7 mouse cellular contexts compared by ENCODE assay signal in the genomic region with DNA sequence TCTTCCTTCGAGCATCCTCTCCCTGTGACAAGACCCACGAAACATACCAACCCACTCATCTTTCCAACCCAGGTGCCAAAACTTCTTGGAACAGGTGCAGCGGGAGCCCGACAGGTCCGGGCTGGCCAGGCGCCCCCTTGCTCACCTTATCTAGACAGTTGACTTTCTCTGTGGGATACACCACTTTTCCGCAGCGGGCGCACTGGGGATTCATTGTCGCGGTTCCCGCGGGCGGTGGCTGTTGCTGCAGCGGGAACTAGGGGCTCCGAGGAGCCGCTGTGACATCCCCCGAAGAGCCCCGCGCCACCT. TPM values are rescaled to one million over a fixed set of nuclear protein-coding genes. Genes with fewer than 3 reads are reported as not detected.
DNase-seq lines count a peak whose midpoint lies in the region; ATAC-seq and TF ChIP-seq lines count a peak whose summit lies in the region.

No protein-coding gene starts in this region.

- no peaks in the 10 kb centered on the region for H3K4me1 ChIP-seq in liver, adult 2 months (ENCODE audit: control insufficient read depth, insufficient read depth, low read length)
- H3K4me1 ChIP-seq in embryonic facial prominence, embryonic 14.5 days (ENCODE audit: control insufficient read depth, insufficient read depth, low read length), result 0 out of 2 replicates have a peak, but pooled peaks cover 8% of the 10 kb centered on the region
- peaks cover 24% of the 10 kb centered on the region for H3K4me1 ChIP-seq in hindbrain, embryonic 13.5 days (replicated peaks)
- peaks cover 22% of the 10 kb centered on the region for H3K4me1 ChIP-seq in midbrain, embryonic 15.5 days

- no peak for DNase-seq in liver, adult 2 months (ENCODE audit: extremely low read depth, low read depth, low spot score)
- DNase-seq in liver, result no peak
- no peak for DNase-seq in embryonic facial prominence, embryonic 14.5 days (ENCODE audit: low spot score)
- no peak for DNase-seq in yolk sac, embryonic 10.5 days (ENCODE audit: low spot score)
- DNase-seq in T-cell, adult 2 months (ENCODE audit: low spot score), result no peak

- no peaks in the 10 kb centered on the region for H3K9me3 ChIP-seq in embryonic facial prominence, embryonic 14.5 days (ENCODE audit: control insufficient read depth, low read length)
- no peaks in the 10 kb centered on the region for H3K9me3 ChIP-seq in hindbrain, embryonic 13.5 days
- H3K9me3 ChIP-seq in midbrain, embryonic 15.5 days, result no peaks in the 10 kb centered on the region

- no peak for TF ChIP-seq POLR2A in liver, adult 2 months (IDR thresholded peaks at IDR 0.05; ENCODE audit: extremely low read depth, insufficient read depth, low read length)

- 2% methylated on average over 20 of the region's 20 CpGs for WGBS in liver, adult 2 months
- 1% methylated on average over 18 of the region's 20 CpGs for WGBS in embryonic facial prominence, embryonic 14.5 days
- WGBS in hindbrain, embryonic 13.5 days, result under 1% methylated on average over 20 of the region's 20 CpGs
- WGBS in midbrain, embryonic 15.5 days, result under 1% methylated on average over 20 of the region's 20 CpGs

- no peak for TF ChIP-seq CTCF in liver, adult 2 months (IDR thresholded peaks at IDR 0.05; ENCODE audit: low read depth, low read length)

- peak overlapping the region; percentile 96 for H3K4me2 ChIP-seq in embryonic facial prominence, embryonic 14.5 days (ENCODE audit: low read depth, low read length)
- peak overlapping the region; percentile 93 for H3K4me2 ChIP-seq in hindbrain, embryonic 13.5 days
- H3K4me2 ChIP-seq in midbrain, embryonic 15.5 days, result peak overlapping the region; percentile 89

- H3K79me2 ChIP-seq in liver, adult 2 months (ENCODE audit: control insufficient read depth, insufficient read depth, low read length), result no peaks in the 10 kb centered on the region

- H3K4me3 ChIP-seq in liver, adult 2 months (ENCODE audit: insufficient read depth, low read depth, low read length), result peak overlapping the region; percentile 40; the same call in 1 of the 2 replicates
- H3K4me3 ChIP-seq in embryonic facial prominence, embryonic 14.5 days (ENCODE audit: low read depth, low read length), result peak overlapping the region; percentile 62
- peak overlapping the region; percentile 69 for H3K4me3 ChIP-seq in hindbrain, embryonic 13.5 days
- peak overlapping the region; percentile 54 for H3K4me3 ChIP-seq in midbrain, embryonic 15.5 days

- ATAC-seq in embryonic facial prominence, embryonic 14.5 days (ENCODE audit: low read depth), result peak; percentile 37; the same call in 1 of the 2 replicates
- peak; percentile 61 for ATAC-seq in hindbrain, embryonic 13.5 days (ENCODE audit: low FRiP score)
- ATAC-seq in midbrain, embryonic 15.5 days (replicated peaks), result peak; percentile 45; the same call in 1 of the 2 replicates

- H3K27ac ChIP-seq in liver, adult 2 months (replicated peaks; ENCODE audit: insufficient read depth, low read depth, low read length), result no peak overlapping the region
- no peak overlapping the region for H3K27ac ChIP-seq in embryonic facial prominence, embryonic 14.5 days (replicated peaks; ENCODE audit: low read depth, low read length)
- H3K27ac ChIP-seq in hindbrain, embryonic 13.5 days, result peak overlapping the region; percentile 76
- peak overlapping the region; percentile 70 for H3K27ac ChIP-seq in midbrain, embryonic 15.5 days

- no peaks in the 10 kb centered on the region for H3K36me3 ChIP-seq in liver, adult 2 months (ENCODE audit: control insufficient read depth, insufficient read depth, low read length)
- H3K36me3 ChIP-seq in embryonic facial prominence, embryonic 14.5 days (ENCODE audit: control insufficient read depth, insufficient read depth, low read length), result no peaks in the 10 kb centered on the region
- no peaks in the 10 kb centered on the region for H3K36me3 ChIP-seq in hindbrain, embryonic 13.5 days
- H3K36me3 ChIP-seq in midbrain, embryonic 15.5 days (replicated peaks), result no peaks in the 10 kb centered on the region

- H3K9ac ChIP-seq in liver, adult 2 months (ENCODE audit: low read depth, low read length), result no peak overlapping the region
- peak overlapping the region; percentile 68 for H3K9ac ChIP-seq in embryonic facial prominence, embryonic 14.5 days (ENCODE audit: low read depth, low read length)
- H3K9ac ChIP-seq in hindbrain, embryonic 13.5 days, result peak overlapping the region; percentile 85
- H3K9ac ChIP-seq in midbrain, embryonic 15.5 days, result peak overlapping the region; percentile 66

- peaks cover 14% of the 10 kb centered on the region for H3K27me3 ChIP-seq in liver, adult 2 months (ENCODE audit: control insufficient read depth, insufficient read depth, low read length)
- H3K27me3 ChIP-seq in embryonic facial prominence, embryonic 14.5 days (replicated peaks; ENCODE audit: control insufficient read depth, insufficient read depth, low read length), result peaks cover 32% of the 10 kb centered on the region
- H3K27me3 ChIP-seq in hindbrain, embryonic 13.5 days, result peaks cover 34% of the 10 kb centered on the region
- H3K27me3 ChIP-seq in midbrain, embryonic 15.5 days (replicated peaks), result peaks cover 19% of the 10 kb centered on the region

RNA-seq across cellular contexts. Expression of gene Nebl, which starts 0.7 kb away (rescaled TPM):
- 0.28 and 0.60 TPM in 2 replicates for total RNA-seq in liver, adult 2 months (2014; rRNA removed)
- 0.01 and 0.02 TPM in 2 replicates for polyA plus RNA-seq in liver, adult 2 months (2012; rRNA removed)
- 9.4 and 12.2 TPM in 2 replicates for polyA plus RNA-seq in embryonic facial prominence, embryonic 14.5 days (2014; fragmentation: Nextera tagmentation; extraction: Ambion mirVana)
- 8.9 TPM in 2 replicates for polyA plus RNA-seq in hindbrain, embryonic 13.5 days (2015; fragmentation: Nextera tagmentation; extraction: Ambion mirVana)
- polyA plus RNA-seq in midbrain, embryonic 15.5 days (2015; fragmentation: Nextera tagmentation; extraction: Ambion mirVana), result 11.0 and 11.7 TPM in 2 replicates

Comparison
In these comparisons a context has a peak if more than half of its experiments do, and no peak if none do; other contexts are left out.
1. H3K27ac ChIP-seq: peak in hindbrain, embryonic 13.5 days (single experiment) and midbrain, embryonic 15.5 days (single experiment); none in liver, adult 2 months (single experiment) and embryonic facial prominence, embryonic 14.5 days (single experiment).
2. Peak in every context shown above with its lines, with median percentiles within 50 percentile points of each other: H3K4me3 ChIP-seq, ATAC-seq and H3K4me2 ChIP-seq.